Mouse (Mus musculus): ENCODE results near the gene Pcca.

The Pcca gene

DNA sequence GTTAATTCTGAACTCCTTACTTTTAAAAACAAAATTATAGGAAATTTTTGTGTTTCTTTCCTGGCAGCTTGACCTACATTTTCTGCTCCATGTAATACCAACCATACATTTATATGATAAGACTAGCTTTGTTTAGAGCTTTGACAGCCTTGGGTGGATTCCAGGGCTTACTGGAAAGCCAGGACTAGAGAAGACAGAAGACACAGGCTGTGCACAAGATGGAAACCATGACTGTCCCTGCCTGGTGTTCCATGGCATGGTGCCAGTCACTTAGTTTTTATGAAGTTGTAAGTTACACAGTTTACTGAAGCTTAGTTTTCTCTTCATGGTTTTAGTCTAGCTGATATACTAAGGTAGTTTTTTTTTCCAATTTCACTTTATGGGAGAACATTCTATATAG, 202.7 kb downstream of the Pcca start:
- no peak for TF ChIP-seq GATA4 (IDR thresholded peaks at IDR 0.05; ENCODE audit: insufficient replicate concordance, low read length)

DNA sequence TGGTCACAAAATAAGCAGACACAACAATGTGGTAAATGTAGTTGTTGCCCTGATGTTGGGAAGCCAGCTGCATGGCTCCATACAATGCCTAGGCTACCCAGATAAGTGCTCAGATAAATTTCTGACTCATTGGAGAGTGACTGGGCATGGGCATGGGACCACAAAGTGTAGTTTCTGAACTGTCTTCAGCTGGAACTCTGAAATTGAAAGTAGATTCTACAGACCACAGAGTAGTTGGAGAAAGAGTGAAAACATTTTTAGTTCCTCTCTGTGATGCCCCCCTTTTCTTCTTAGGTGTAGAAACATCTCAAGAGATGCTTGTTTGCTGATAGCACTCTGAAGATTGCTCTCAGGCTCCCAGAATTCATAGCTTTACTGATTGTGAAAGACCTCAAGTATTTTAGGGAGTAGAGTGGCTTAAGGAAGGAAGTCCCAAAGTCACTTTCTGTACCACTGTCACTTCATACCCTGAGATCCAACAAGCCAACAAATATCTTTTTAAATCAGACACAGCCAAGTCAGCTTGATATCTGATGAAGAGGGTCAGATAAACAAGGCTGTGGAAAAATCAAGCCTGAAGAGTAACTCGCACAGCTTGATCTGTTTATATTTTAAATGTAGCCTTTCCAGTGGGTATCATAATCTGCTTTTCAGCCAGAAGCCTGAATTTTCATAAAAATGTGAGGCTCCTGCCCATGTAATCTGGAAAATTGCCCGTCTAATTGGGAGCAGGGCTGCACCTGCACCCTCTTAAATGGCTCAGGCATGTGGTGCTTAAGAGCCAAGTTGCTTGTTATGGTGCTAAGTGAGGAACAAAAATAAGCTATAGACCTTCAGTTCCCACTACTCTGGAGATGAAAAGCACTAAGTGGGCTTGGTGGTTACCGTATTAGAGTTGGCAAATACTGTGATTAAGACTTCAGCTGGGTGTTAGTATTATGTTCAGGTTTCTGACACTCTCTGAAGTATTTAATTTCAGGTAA, 214.0 kb downstream of the Pcca start:
- TF ChIP-seq GATA4 (IDR thresholded peaks at IDR 0.05; ENCODE audit: insufficient replicate concordance, low read length), result no peak

DNA sequence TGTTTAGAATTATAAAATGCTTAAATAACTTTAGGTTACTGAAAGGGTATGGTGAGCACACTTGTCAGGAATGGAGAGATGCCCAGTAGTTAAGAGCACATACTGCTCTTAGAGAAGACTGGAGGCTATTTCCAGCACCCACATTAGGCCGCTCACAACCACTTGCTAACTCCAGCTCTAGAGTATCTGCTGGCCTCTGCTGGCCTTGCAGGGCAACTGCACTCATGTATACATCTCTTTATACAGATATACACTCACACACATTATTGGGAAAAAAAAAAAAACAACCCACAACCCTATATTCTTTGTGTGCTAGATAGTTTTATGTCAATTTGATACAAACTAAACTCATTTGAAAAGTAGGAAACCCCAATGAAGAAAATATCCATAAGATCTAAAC, 217.4 kb downstream of the Pcca start:
- no peak for TF ChIP-seq GATA4 (IDR thresholded peaks at IDR 0.05; ENCODE audit: insufficient replicate concordance, low read length)

DNA sequence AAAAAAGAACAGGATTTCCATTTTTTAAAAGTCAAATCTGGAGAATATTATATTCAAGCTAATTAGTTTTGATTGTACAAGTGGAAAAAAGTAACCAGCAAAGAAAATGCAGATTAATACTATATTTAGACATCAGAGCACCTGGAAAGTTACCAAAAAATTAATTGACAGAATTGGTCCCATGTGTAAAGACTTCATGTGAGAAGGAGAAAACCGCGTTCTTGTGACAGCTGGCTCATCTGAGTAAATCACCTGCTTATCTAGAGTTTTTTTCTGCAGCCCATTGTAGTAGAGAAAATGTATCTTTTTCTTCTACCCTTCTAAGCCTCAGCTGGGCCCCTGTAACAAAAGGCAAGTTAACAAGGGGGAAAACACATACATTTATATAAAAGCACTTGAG, 219.2 kb downstream of the Pcca start:
- no peak for TF ChIP-seq GATA4 (IDR thresholded peaks at IDR 0.05; ENCODE audit: insufficient replicate concordance, low read length)

DNA sequence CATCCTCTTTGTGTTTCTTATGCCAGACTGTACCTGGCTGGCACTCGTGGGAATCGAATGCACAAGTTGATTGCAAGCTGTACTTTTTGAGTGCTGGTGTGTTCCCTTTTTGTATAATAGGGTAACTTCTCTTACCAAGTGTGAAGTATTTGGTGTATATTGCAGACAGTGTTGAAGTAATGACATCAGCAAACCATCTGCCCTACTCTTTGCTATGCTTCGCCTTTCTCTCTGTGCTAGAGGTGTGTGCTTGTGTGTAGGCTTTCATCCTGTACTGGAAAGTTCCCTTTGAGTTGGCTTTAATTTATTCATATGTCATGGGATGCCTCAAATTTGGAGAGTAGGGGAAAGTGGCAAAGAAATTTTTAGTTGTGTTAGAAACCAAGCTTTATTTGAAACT, 220.2 kb downstream of the Pcca start:
- TF ChIP-seq GATA4 (IDR thresholded peaks at IDR 0.05; ENCODE audit: insufficient replicate concordance, low read length), result no peak

DNA sequence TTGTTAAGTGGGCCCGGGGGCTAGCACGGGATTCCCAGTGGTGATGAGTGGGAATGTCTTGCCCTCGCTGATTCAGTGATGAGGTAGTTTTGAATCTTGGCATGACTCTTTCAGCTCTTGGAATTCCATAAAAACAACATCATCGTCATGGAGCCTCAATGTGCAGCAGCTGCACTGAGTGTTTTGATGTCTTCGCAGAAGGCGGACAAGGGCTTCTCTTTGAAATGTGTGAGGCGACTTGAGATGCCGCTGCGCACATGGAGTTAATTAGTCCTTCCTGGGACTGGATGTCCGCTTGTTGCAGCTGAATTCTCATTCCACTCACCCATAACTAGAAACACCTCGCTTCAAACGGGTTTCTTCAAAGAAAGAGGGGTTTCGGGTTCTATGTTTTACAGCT, 221.4 kb downstream of the Pcca start:
- no peak for TF ChIP-seq GATA4 (IDR thresholded peaks at IDR 0.05; ENCODE audit: insufficient replicate concordance, low read length)

DNA sequence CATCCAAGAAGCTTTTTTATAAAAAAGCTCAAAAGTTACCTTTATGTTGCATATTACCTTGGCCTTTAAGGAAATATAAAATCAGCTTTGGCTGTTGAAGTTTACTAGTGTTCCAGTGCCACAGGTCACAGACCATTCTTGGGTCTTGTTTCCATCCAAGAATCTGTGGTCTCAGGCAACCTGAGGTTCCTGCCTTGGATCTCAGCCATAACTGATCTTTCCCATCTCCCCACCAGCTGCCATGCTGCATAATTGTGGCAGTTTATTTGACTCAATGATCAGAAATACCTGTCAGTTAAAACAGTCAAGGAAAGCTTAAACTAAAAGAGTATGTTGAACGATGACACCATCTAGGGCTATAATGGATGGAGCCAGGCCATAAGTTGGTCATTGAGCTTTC, 222.5 kb downstream of the Pcca start:
- TF ChIP-seq GATA4 (IDR thresholded peaks at IDR 0.05; ENCODE audit: insufficient replicate concordance, low read length), result no peak

DNA sequence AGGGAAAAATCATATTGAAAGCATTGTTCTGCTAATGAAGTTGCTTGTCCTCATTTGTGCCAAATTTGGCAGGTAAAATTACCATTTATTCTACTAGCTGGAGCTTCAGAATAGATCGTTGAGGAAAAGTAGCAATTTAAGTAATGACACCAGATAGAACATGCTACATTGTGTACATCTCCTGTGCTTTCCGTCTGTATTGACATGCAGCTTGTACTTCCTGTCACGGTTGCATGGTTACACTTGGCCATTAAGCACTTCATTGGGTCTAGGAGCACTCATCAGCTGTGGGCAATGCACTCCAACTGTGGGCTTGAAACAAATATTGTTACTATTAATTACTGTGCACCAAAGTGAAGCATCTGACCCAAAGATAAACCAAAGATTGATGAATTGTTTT, 225.8 kb downstream of the Pcca start:
- no peak for TF ChIP-seq GATA4 (IDR thresholded peaks at IDR 0.05; ENCODE audit: insufficient replicate concordance, low read length)

DNA sequence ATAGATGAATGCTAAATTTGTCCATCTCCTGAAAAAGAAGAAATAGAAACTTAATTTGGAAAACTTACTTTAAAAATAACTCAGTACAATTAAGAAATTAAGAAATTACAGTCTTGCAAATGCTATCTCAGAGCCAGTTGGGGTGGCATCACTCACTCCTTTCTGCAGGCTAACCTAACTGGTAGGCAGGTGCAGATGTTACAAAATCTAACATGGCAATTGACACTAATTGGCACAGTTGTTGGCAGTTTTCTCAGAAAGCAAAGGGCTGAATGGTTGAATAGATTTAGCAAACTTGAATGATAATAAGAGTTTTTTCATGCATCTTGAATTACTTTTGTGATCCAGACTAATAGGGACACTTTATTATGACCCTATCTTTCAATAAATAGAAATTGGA, 226.7 kb downstream of the Pcca start:
- TF ChIP-seq GATA4 (IDR thresholded peaks at IDR 0.05; ENCODE audit: insufficient replicate concordance, low read length), result no peak

DNA sequence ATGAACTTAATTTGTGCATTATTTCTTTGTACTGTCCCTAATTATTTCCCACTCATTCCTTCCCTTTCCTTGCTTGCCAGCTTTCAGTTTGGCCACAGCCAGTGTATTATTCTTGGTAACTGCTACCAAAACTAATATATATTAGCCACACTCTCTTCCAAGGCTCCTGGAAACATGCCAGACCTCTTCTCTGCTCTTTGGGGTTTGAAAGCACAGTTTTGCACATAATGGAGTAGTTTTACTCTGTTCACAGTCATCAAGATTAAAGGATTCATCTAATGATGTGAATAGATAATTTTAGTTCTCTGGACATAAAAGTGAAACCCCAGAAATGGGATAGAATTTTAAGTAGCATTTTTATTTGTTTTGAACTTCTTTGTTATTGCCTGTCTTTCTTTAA, 228.5 kb downstream of the Pcca start:
- no peak for TF ChIP-seq GATA4 (IDR thresholded peaks at IDR 0.05; ENCODE audit: insufficient replicate concordance, low read length)

DNA sequence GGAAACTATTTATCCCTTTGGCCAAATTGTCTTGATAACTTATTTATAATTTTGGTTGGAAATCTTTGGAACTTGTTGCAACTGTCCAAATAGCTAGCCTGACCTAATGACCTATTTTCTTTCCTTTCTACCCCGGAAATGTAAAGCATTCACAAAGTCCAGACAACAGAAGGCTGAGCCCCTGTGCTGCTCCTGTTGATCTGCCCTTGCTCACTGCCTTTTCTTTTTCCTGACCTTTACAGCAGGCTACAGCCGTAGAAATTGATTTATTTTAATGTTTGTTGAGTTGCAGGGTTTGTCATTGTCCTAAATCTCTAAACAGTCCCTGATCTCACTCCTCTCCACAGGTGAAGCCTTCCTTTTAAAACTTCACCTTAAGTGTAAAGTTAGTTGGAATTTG, 231.8 kb downstream of the Pcca start:
- no peak for TF ChIP-seq GATA4 (IDR thresholded peaks at IDR 0.05; ENCODE audit: insufficient replicate concordance, low read length)

DNA sequence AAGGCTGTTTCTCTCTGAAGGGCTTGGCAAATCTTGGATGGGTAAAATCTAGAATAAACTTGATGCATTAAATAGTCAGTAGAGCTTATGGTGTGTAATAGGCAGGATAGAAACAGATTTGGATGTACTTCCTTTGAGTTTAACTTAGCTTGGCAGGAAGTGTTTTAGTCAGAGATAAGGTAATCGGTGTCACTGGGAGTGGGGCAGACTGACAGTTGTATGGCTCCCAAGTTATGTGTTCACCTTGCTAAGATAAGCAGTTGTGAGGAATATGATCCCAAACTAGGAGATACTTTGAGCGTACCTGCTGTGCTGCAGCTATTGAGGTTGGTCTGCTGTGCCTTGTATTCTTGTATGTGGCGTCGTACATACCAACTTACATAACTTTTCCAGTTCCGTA, 232.3 kb downstream of the Pcca start:
- TF ChIP-seq GATA4 (IDR thresholded peaks at IDR 0.05; ENCODE audit: insufficient replicate concordance, low read length), result no peak

DNA sequence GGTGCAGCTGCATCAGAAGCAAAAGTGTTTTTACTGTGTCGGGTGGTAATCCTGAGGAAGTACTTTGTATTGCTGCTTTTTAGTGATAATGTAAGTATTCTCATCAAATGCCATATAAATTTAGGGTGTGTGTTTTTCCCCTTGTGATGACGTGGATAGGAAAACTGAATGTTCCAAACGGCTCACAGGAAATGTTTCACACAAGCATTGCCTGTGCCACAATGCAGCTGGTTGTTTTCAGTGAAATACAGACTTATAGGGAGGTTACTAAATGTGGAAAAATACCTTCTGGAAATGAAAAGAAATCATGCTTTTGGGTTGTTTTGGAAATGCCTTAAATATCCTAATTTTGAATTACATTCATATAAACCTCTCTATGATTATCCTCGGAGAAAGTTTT, 250.6 kb downstream of the Pcca start:
- TF ChIP-seq GATA4 (IDR thresholded peaks at IDR 0.05; ENCODE audit: insufficient replicate concordance, low read length), result no peak

DNA sequence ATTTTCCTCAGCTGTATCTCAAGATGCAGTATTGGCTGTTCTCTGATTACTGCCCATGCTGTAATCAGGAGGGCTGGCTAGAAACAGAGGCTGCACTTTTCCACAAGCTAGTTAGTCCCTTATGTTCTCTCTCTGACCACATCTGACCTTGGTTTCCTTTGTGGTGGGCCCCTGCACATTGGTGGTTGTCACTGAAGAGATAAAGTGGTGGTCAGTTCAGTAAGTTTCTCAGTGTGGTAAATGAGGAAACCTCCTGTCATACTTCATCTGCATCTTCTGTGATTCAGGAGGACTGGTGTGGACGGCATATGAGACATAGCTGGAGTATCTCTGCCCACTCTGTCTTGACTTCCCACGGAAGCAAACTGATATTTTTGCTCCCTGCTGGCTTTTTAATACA, 254.1 kb downstream of the Pcca start:
- no peak for TF ChIP-seq GATA4 (IDR thresholded peaks at IDR 0.05; ENCODE audit: insufficient replicate concordance, low read length)

DNA sequence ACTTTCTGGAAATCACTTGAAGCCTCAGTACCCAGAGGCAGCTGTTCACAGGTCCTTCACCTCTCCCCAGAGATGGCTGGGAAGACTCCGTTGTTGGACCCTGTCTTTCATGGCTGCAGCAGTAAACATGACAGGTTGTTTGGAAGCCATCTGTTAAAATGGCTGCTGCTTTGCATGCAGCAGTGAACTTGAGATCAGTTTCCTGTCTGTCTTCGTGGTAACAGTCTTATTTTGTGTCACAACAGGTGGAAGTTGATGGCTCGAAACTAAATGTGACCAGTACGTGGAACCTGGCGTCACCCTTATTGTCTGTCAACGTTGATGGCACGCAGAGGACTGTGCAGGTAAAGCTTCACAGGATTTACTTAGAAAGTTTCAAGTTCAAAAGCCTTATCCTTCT, 256.0 kb downstream of the Pcca start:
- no peak for TF ChIP-seq GATA4 (IDR thresholded peaks at IDR 0.05; ENCODE audit: insufficient replicate concordance, low read length)

DNA sequence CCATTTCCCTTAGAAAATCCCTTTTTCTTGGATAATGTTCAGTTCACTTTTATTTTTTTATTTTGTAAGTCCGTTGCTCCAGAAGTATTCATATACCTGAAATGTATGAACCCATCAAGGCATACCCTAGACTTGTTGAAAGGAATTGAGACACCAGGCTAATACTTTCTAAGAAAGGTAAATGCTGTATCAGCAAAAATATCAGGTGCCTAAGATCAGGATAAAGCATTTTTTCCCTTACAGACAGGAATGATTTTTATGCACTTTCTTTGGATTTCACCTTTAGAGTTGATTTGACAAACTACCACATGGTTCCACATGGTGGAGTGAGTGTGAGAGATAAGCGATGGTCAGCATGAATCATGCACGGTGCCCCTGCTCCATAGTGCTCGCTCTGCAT, 259.2 kb downstream of the Pcca start:
- no peak for TF ChIP-seq GATA4 (IDR thresholded peaks at IDR 0.05; ENCODE audit: insufficient replicate concordance, low read length)

DNA sequence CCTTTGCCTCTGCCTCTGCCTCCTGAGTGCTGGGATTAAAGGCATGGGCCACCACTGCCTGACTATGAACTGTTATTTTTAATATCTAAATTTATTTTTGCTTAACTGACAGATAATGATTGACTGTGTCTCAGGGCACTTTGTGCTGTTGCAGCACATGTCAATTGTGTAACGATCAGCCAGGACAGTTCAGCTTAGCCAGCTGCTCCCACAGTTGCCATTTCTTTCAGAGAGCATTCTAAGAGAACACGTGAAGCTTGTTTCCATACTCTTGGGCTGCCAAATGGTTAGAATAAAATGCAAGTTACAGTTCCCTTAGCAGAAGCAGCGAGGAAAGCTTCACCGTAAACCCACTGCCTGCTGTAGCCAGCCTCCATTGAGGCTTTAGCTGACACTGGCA, 266.2 kb downstream of the Pcca start:
- no peak for TF ChIP-seq GATA4 (IDR thresholded peaks at IDR 0.05; ENCODE audit: insufficient replicate concordance, low read length)

Data from liver, adult (tissue).